Comparison of ENCODE assay signal across 24 mouse cellular contexts in the genomic region with DNA sequence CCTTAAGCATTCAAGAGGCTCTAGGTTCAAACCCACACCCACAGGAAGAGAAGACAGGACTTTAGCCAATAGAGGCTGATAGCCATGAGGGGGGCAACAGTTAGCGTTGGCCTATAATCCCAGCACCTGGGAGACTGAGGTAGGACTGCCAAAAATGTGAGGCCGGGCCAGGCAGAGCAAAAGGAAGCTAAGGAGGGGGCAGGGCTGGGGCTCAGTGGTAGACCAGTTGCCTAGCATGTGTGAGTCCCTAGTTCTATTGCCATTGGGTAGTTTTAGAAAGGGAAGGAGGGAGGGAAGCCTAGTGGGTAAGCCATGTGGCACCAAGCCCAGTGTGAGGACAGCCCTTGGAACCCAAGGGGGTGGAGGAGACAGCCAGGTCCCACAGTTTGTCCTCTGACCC. TPM values are rescaled to one million over a fixed set of nuclear protein-coding genes. Genes with fewer than 3 reads are reported as not detected.
DNase-seq lines count a peak whose midpoint lies in the region; ATAC-seq and TF ChIP-seq lines count a peak whose summit lies in the region.
"Had no signal": no experiment of that assay in that cellular context is flagged by ENCODE, and none has a peak within 500 bp of the region (broad histone marks: within the 10 kb centered on the region; RNA-seq: fewer than 3 reads in every experiment).

No protein-coding gene starts in this region.

- peaks cover 30% of the 10 kb centered on the region for H3K36me3 ChIP-seq in hindbrain, postnatal 0 days (ENCODE audit: insufficient read depth, low read length)
- peaks cover 67% of the 10 kb centered on the region for H3K36me3 ChIP-seq in hindbrain, embryonic 14.5 days (replicated peaks; ENCODE audit: control insufficient read depth, insufficient read depth)
- H3K36me3 ChIP-seq in midbrain, embryonic 16.5 days (ENCODE audit: control insufficient read depth, insufficient read depth, low read length) = peaks cover 12% of the 10 kb centered on the region; the same call in 1 of the 2 replicates
- peaks cover 13% of the 10 kb centered on the region for H3K36me3 ChIP-seq in midbrain, embryonic 15.5 days (replicated peaks)
- peaks cover 47% of the 10 kb centered on the region for H3K36me3 ChIP-seq in neural tube, embryonic 15.5 days

- no peaks in the 10 kb centered on the region for H3K9me3 ChIP-seq in hindbrain, postnatal 0 days (ENCODE audit: low read length)
- no peaks in the 10 kb centered on the region for H3K9me3 ChIP-seq in hindbrain, embryonic 14.5 days (ENCODE audit: control insufficient read depth, low read length)
- no peaks in the 10 kb centered on the region for H3K9me3 ChIP-seq in midbrain, embryonic 16.5 days (replicated peaks; ENCODE audit: control insufficient read depth, low read length, poor library complexity, severe bottlenecking)
- no peaks in the 10 kb centered on the region for H3K9me3 ChIP-seq in midbrain, embryonic 15.5 days
- H3K9me3 ChIP-seq in neural tube, embryonic 15.5 days (replicated peaks) = no peaks in the 10 kb centered on the region
- H3K9me3 ChIP-seq: forebrain, embryonic 13.5 days; heart, embryonic 10.5 days; heart, embryonic 15.5 days; limb, embryonic 10.5 days; limb, embryonic 15.5 days; liver, embryonic 13.5 days had no signal

- WGBS in hindbrain, postnatal 0 days = 55% methylated on average over 2 of the region's 2 CpGs
- 90% methylated on average over 2 of the region's 2 CpGs for WGBS in hindbrain, embryonic 14.5 days
- 89% methylated on average over 2 of the region's 2 CpGs for WGBS in midbrain, embryonic 16.5 days
- WGBS in midbrain, embryonic 15.5 days = 83% methylated on average over 2 of the region's 2 CpGs
- WGBS in neural tube, embryonic 15.5 days = 83% methylated on average over 2 of the region's 2 CpGs

- H3K4me1 ChIP-seq in hindbrain, postnatal 0 days (ENCODE audit: insufficient read depth, low read length) = no peaks in the 10 kb centered on the region
- H3K4me1 ChIP-seq in hindbrain, embryonic 14.5 days (replicated peaks; ENCODE audit: control insufficient read depth, insufficient read depth, low read length) = no peaks in the 10 kb centered on the region
- no peaks in the 10 kb centered on the region for H3K4me1 ChIP-seq in midbrain, embryonic 16.5 days (ENCODE audit: control insufficient read depth, insufficient read depth, low read length)
- H3K4me1 ChIP-seq in midbrain, embryonic 15.5 days = no peaks in the 10 kb centered on the region
- H3K4me1 ChIP-seq in neural tube, embryonic 15.5 days = no peaks in the 10 kb centered on the region
- H3K4me1 ChIP-seq: forebrain, embryonic 13.5 days; heart, embryonic 15.5 days; limb, embryonic 10.5 days; limb, embryonic 15.5 days; liver, embryonic 13.5 days had no signal

- peak; percentile 38 to 52 for DNase-seq in cerebellum, postnatal 10 days
- DNase-seq in cerebellum, postnatal 36 days = no peak
- peak; percentile 52 for DNase-seq in hindbrain, postnatal 0 days (ENCODE audit: low spot score)
- DNase-seq in hindbrain, embryonic 14.5 days (ENCODE audit: low spot score) = no peak
- DNase-seq: adrenal gland, postnatal 10 days; gastrocnemius, postnatal 25 days; heart, adult 11 months; heart, postnatal 4 days; kidney, adult 9 months; kidney, postnatal 10 days; liver, embryonic 13.5 days; lung, adult 18-20 months; lung, postnatal 4 days; right cerebral cortex, postnatal 14 days had no signal

- peak overlapping the region; percentile 20; the same call in 1 of the 2 replicates for H3K27ac ChIP-seq in hindbrain, postnatal 0 days
- H3K27ac ChIP-seq in hindbrain, embryonic 14.5 days = no peak overlapping the region
- H3K27ac ChIP-seq in midbrain, embryonic 16.5 days (ENCODE audit: low read length) = no peak overlapping the region
- H3K27ac ChIP-seq in midbrain, embryonic 15.5 days = no peak overlapping the region
- no peak overlapping the region for H3K27ac ChIP-seq in neural tube, embryonic 15.5 days (replicated peaks)
- H3K27ac ChIP-seq: forebrain, embryonic 13.5 days; heart, embryonic 10.5 days; heart, embryonic 15.5 days; limb, embryonic 10.5 days; liver, embryonic 13.5 days had no signal

- no peak overlapping the region for H3K4me3 ChIP-seq in hindbrain, postnatal 0 days (ENCODE audit: low read length)
- no peak overlapping the region for H3K4me3 ChIP-seq in hindbrain, embryonic 14.5 days (replicated peaks; ENCODE audit: low read length)
- no peak overlapping the region for H3K4me3 ChIP-seq in midbrain, embryonic 16.5 days (ENCODE audit: low read depth, low read length)
- H3K4me3 ChIP-seq in midbrain, embryonic 15.5 days = no peak overlapping the region
- H3K4me3 ChIP-seq in neural tube, embryonic 15.5 days (replicated peaks) = no peak overlapping the region
- H3K4me3 ChIP-seq: forebrain, embryonic 13.5 days; heart, embryonic 10.5 days; heart, embryonic 15.5 days; limb, embryonic 10.5 days; limb, embryonic 15.5 days; liver, embryonic 13.5 days had no signal

- H3K27me3 ChIP-seq in hindbrain, postnatal 0 days (ENCODE audit: insufficient read depth, low read length) = no peaks in the 10 kb centered on the region
- H3K27me3 ChIP-seq in hindbrain, embryonic 14.5 days (ENCODE audit: control insufficient read depth, insufficient read depth, low read length) = no peaks in the 10 kb centered on the region
- H3K27me3 ChIP-seq in midbrain, embryonic 16.5 days (ENCODE audit: control insufficient read depth, insufficient read depth, low read depth, low read length) = no peaks in the 10 kb centered on the region
- no peaks in the 10 kb centered on the region for H3K27me3 ChIP-seq in midbrain, embryonic 15.5 days (replicated peaks)
- no peaks in the 10 kb centered on the region for H3K27me3 ChIP-seq in neural tube, embryonic 15.5 days (replicated peaks)
- H3K27me3 ChIP-seq: forebrain, embryonic 13.5 days; heart, embryonic 15.5 days; limb, embryonic 15.5 days; liver, embryonic 13.5 days; Patski had no signal

- no peak overlapping the region for H3K9ac ChIP-seq in hindbrain, postnatal 0 days (replicated peaks; ENCODE audit: low read length)
- no peak overlapping the region for H3K9ac ChIP-seq in hindbrain, embryonic 14.5 days
- no peak overlapping the region for H3K9ac ChIP-seq in midbrain, embryonic 16.5 days (ENCODE audit: low read depth, low read length)
- H3K9ac ChIP-seq in midbrain, embryonic 15.5 days = no peak overlapping the region
- H3K9ac ChIP-seq in neural tube, embryonic 15.5 days (replicated peaks) = no peak overlapping the region
- H3K9ac ChIP-seq: forebrain, embryonic 13.5 days; heart, embryonic 15.5 days; limb, embryonic 15.5 days; liver, embryonic 13.5 days had no signal

- ATAC-seq in hindbrain, postnatal 0 days = peak; percentile 83
- no peak for ATAC-seq in hindbrain, embryonic 14.5 days (ENCODE audit: low FRiP score)
- ATAC-seq in midbrain, embryonic 16.5 days = peak; percentile 39; the same call in 1 of the 2 replicates
- no peak for ATAC-seq in midbrain, embryonic 15.5 days (replicated peaks)
- ATAC-seq in neural tube, embryonic 15.5 days (ENCODE audit: low FRiP score) = peak; percentile 61; the same call in 1 of the 2 replicates
- ATAC-seq: forebrain, embryonic 13.5 days; intestine, postnatal 0 days; Patski had no signal

- no peak for TF ChIP-seq CTCF in hindbrain, postnatal 0 days (IDR thresholded peaks at IDR 0.05; ENCODE audit: low read depth)

- H3K4me2 ChIP-seq in hindbrain, postnatal 0 days (ENCODE audit: low read depth, low read length) = no peak overlapping the region
- H3K4me2 ChIP-seq in hindbrain, embryonic 14.5 days (replicated peaks) = no peak overlapping the region
- no peak overlapping the region for H3K4me2 ChIP-seq in midbrain, embryonic 16.5 days (ENCODE audit: low read length)
- no peak overlapping the region for H3K4me2 ChIP-seq in midbrain, embryonic 15.5 days
- H3K4me2 ChIP-seq in neural tube, embryonic 15.5 days = no peak overlapping the region
- H3K4me2 ChIP-seq: forebrain, embryonic 13.5 days; heart, embryonic 15.5 days; limb, embryonic 15.5 days; liver, embryonic 13.5 days had no signal

RNA-seq across cellular contexts. Expression of gene Rac1, which starts 26.2 kb away (rescaled TPM):
- total RNA-seq in hindbrain, postnatal 0 days (2014; rRNA removed) = 143 and 148 TPM in 2 replicates
- polyA plus RNA-seq in hindbrain, postnatal 0 days (2015; fragmentation: Nextera tagmentation; extraction: Ambion mirVana) = 412 and 436 TPM in 2 replicates
- polyA plus RNA-seq in hindbrain, embryonic 14.5 days (2014; fragmentation: Nextera tagmentation; extraction: Ambion mirVana) = 473 and 504 TPM in 2 replicates
- 378 and 409 TPM in 2 replicates for polyA plus RNA-seq in midbrain, embryonic 16.5 days (2015; fragmentation: Nextera tagmentation; extraction: Ambion mirVana)
- polyA plus RNA-seq in midbrain, embryonic 15.5 days (2015; fragmentation: Nextera tagmentation; extraction: Ambion mirVana) = 389 and 397 TPM in 2 replicates
- 385 and 423 TPM in 2 replicates for polyA plus RNA-seq in neural tube, embryonic 15.5 days (2015; fragmentation: Nextera tagmentation; extraction: Ambion mirVana)

RNA-seq across cellular contexts. Expression of gene Daglb, which starts 37.3 kb away (rescaled TPM):
- total RNA-seq in hindbrain, postnatal 0 days (2014; rRNA removed) = 30.1 and 30.5 TPM in 2 replicates
- 19.3 and 20.3 TPM in 2 replicates for polyA plus RNA-seq in hindbrain, postnatal 0 days (2015; fragmentation: Nextera tagmentation; extraction: Ambion mirVana)
- 17.1 and 17.5 TPM in 2 replicates for polyA plus RNA-seq in hindbrain, embryonic 14.5 days (2014; fragmentation: Nextera tagmentation; extraction: Ambion mirVana)
- polyA plus RNA-seq in midbrain, embryonic 16.5 days (2015; fragmentation: Nextera tagmentation; extraction: Ambion mirVana) = 21.5 and 22.8 TPM in 2 replicates
- polyA plus RNA-seq in midbrain, embryonic 15.5 days (2015; fragmentation: Nextera tagmentation; extraction: Ambion mirVana) = 22.6 and 23.3 TPM in 2 replicates
- 20.4 and 21.9 TPM in 2 replicates for polyA plus RNA-seq in neural tube, embryonic 15.5 days (2015; fragmentation: Nextera tagmentation; extraction: Ambion mirVana)

Comparison
In these comparisons a context has a peak if more than half of its experiments do, and no peak if none do; other contexts are left out.
1. DNase-seq: peak in cerebellum, postnatal 10 days (2 of 2) and hindbrain, postnatal 0 days (single experiment); none in cerebellum, postnatal 36 days (0 of 2) and hindbrain, embryonic 14.5 days (single experiment).
2. ATAC-seq: peak in hindbrain, postnatal 0 days (single experiment), midbrain, embryonic 16.5 days (single experiment) and neural tube, embryonic 15.5 days (single experiment); none in hindbrain, embryonic 14.5 days (single experiment) and midbrain, embryonic 15.5 days (single experiment).